In genomic region chr15:79723439-79723838, GRCm38 (mm10) we compare ENCODE assay signal across 9 mouse cellular contexts. TPM values are rescaled to one million over a fixed set of nuclear protein-coding genes. Genes with fewer than 3 reads are reported as not detected.
A peak's percentile ranks its signal among the peaks of the same experiment; 100 is the strongest.
DNase-seq lines count a peak whose midpoint lies in the region; ATAC-seq and TF ChIP-seq lines count a peak whose summit lies in the region.
"Had no signal": no experiment of that assay in that cellular context is flagged by ENCODE, and none has a peak within 500 bp of the region (broad histone marks: within the 10 kb centered on the region; RNA-seq: fewer than 3 reads in every experiment).

No protein-coding gene starts in this region.

- no peak overlapping the region for H3K9ac ChIP-seq in liver, postnatal 0 days (replicated peaks)
- H3K9ac ChIP-seq: heart, embryonic 13.5 days had no signal

- POLR2A ChIA-PET in Patski (lab: Charles Lee) = interaction anchor here (0.6 kb wide), 1 partner anchor 336 kb away, joined by 3 read pairs; no protein-coding TSS in a partner anchor

- H3K27ac ChIP-seq in liver, postnatal 0 days (ENCODE audit: low read depth) = 0 out of 2 replicates have a peak overlapping the region, but pooled peaks have one; percentile 16
- H3K27ac ChIP-seq: heart, embryonic 13.5 days; neural tube, embryonic 12.5 days had no signal

- DNase-seq in layer of hippocampus, adult 11-12 months (ENCODE audit: low spot score) = peak; percentile 60
- DNase-seq in layer of hippocampus, postnatal 36 days = no peak
- no peak for DNase-seq in Patski (ENCODE audit: low read depth, low spot score)
- DNase-seq in gastrocnemius, adult 8-10 months (ENCODE audit: low spot score in 2 of 2) = peak; percentile 54 to 63
- DNase-seq in liver, postnatal 0 days = peak; percentile 60
- peak; percentile 29 for DNase-seq in right cerebral cortex, postnatal 25 days

- H3K4me2 ChIP-seq in liver, postnatal 0 days (ENCODE audit: low read depth, low read length) = no peak overlapping the region
- H3K4me2 ChIP-seq: heart, embryonic 13.5 days; neural tube, embryonic 12.5 days had no signal

- no peak overlapping the region for H3K4me3 ChIP-seq in liver, postnatal 0 days (ENCODE audit: low read depth, low read length)
- H3K4me3 ChIP-seq: heart, embryonic 13.5 days; neural tube, embryonic 12.5 days had no signal

- 42% methylated on average over 1 of the region's 1 CpGs for WGBS in liver, postnatal 0 days (ENCODE audit: insufficient replicate concordance)

- no peak for TF ChIP-seq CTCF in Patski (IDR thresholded peaks at IDR 0.05)
- peak; percentile 78 for TF ChIP-seq CTCF in liver, postnatal 0 days (IDR thresholded peaks at IDR 0.05; ENCODE audit: low read depth)

- peak; percentile 89 for ATAC-seq in CD4-positive, CD25-positive, alpha-beta regulatory T cell, adult 4 months
- peak; percentile 27 for ATAC-seq in Patski
- peak; percentile 64 for ATAC-seq in liver, postnatal 0 days

- in situ Hi-C loops in Patski (cut with MboI; ENCODE audit: low pct_unique_long_range_greater_than_20kb) = no loop called here

- no peak for TF ChIP-seq EP300 in liver, postnatal 0 days (IDR thresholded peaks at IDR 0.05; ENCODE audit: low read depth)

- no peaks in the 10 kb centered on the region for H3K4me1 ChIP-seq in liver, postnatal 0 days (ENCODE audit: insufficient read depth)
- H3K4me1 ChIP-seq: heart, embryonic 13.5 days; neural tube, embryonic 12.5 days had no signal

- no peaks in the 10 kb centered on the region for H3K27me3 ChIP-seq in Patski
- no peaks in the 10 kb centered on the region for H3K27me3 ChIP-seq in liver, postnatal 0 days (ENCODE audit: insufficient read depth, low read length)
- H3K27me3 ChIP-seq: heart, embryonic 13.5 days; neural tube, embryonic 12.5 days had no signal

- CTCF ChIA-PET in Patski (lab: Charles Lee) = interaction anchor here (0.6 to 1.8 kb wide), 3 partner anchors 12 to 87 kb away, joined by 3 to 8 read pairs (median 4); no protein-coding TSS in a partner anchor

- H3K9me3 ChIP-seq in liver, postnatal 0 days (ENCODE audit: low read length) = no peaks in the 10 kb centered on the region
- H3K9me3 ChIP-seq: heart, embryonic 13.5 days; neural tube, embryonic 12.5 days had no signal

- peaks cover 72% of the 10 kb centered on the region for H3K36me3 ChIP-seq in liver, postnatal 0 days (replicated peaks; ENCODE audit: insufficient read depth, low read length)

RNA-seq across cellular contexts. Expression of gene Sun2, which starts 18.9 kb away (rescaled TPM):
- total RNA-seq in layer of hippocampus, postnatal 36 days (2021) = 10 to 100 TPM; 25.3 to 31.9 TPM
- 10 to 100 TPM; 12.8 to 20.2 TPM for polyA plus RNA-seq in CD4-positive, CD25-positive, alpha-beta regulatory T cell, adult 4 months (2017; shearing (Covaris generic))
- 69.6 TPM for polyA plus RNA-seq in Patski (2021)
- total RNA-seq in gastrocnemius, adult 8-10 months (2022) = 10 to 100 TPM; 76.6 to 84.7 (median 80.3) TPM
- polyA plus RNA-seq in liver, postnatal 0 days (2015; fragmentation: Nextera tagmentation; extraction: Ambion mirVana) = 3.3 and 4.2 TPM in 2 replicates

RNA-seq across cellular contexts. Expression of gene Gtpbp1, which starts 32.8 kb away (rescaled TPM):
- total RNA-seq in layer of hippocampus, postnatal 36 days (2021) = 10 to 100 TPM; 48.6 to 51.6 TPM
- 10 to 100 TPM; 21.0 to 21.6 TPM for polyA plus RNA-seq in CD4-positive, CD25-positive, alpha-beta regulatory T cell, adult 4 months (2017; shearing (Covaris generic))
- polyA plus RNA-seq in Patski (2021) = 33.4 TPM
- 10 to 100 TPM; 21.8 to 29.7 (median 24.0) TPM for total RNA-seq in gastrocnemius, adult 8-10 months (2022)
- 14.8 and 16.8 TPM in 2 replicates for polyA plus RNA-seq in liver, postnatal 0 days (2015; fragmentation: Nextera tagmentation; extraction: Ambion mirVana)

RNA-seq across cellular contexts. Expression of gene Josd1, which starts 35.7 kb away (rescaled TPM):
- total RNA-seq in layer of hippocampus, postnatal 36 days (2021) = 10 to 100 TPM; 48.4 to 50.1 TPM
- 1 to 10 TPM; 4.2 to 6.8 TPM for polyA plus RNA-seq in CD4-positive, CD25-positive, alpha-beta regulatory T cell, adult 4 months (2017; shearing (Covaris generic))
- polyA plus RNA-seq in Patski (2021) = 43.4 TPM
- 10 to 100 TPM; 10.2 to 18.0 (median 13.5) TPM for total RNA-seq in gastrocnemius, adult 8-10 months (2022)
- 13.3 and 13.9 TPM in 2 replicates for polyA plus RNA-seq in liver, postnatal 0 days (2015; fragmentation: Nextera tagmentation; extraction: Ambion mirVana)

RNA-seq across cellular contexts. Expression of gene Tomm22, which starts 52.8 kb away (rescaled TPM):
- 100 to 1,000 TPM; 101 to 108 TPM for total RNA-seq in layer of hippocampus, postnatal 36 days (2021)
- polyA plus RNA-seq in CD4-positive, CD25-positive, alpha-beta regulatory T cell, adult 4 months (2017; shearing (Covaris generic)) = 100 to 1,000 TPM; 183 to 185 TPM
- polyA plus RNA-seq in Patski (2021) = 201 TPM
- total RNA-seq in gastrocnemius, adult 8-10 months (2022) = 10 to 100 TPM; 56.0 to 62.6 (median 58.7) TPM
- polyA plus RNA-seq in liver, postnatal 0 days (2015; fragmentation: Nextera tagmentation; extraction: Ambion mirVana) = 123 and 126 TPM in 2 replicates

RNA-seq across cellular contexts. Expression of gene Dnal4, which starts 54.2 kb away (rescaled TPM):
- total RNA-seq in layer of hippocampus, postnatal 36 days (2021) = 10 to 100 TPM; 52.4 to 53.3 TPM
- 10 to 100 TPM in 1 of 2 experiments, 1 to 10 TPM in 1; 6.9 to 10.4 TPM for polyA plus RNA-seq in CD4-positive, CD25-positive, alpha-beta regulatory T cell, adult 4 months (2017; shearing (Covaris generic))
- 76.8 TPM for polyA plus RNA-seq in Patski (2021)
- 1 to 10 TPM; 4.8 to 6.5 (median 5.2) TPM for total RNA-seq in gastrocnemius, adult 8-10 months (2022)
- 9.7 and 10.2 TPM in 2 replicates for polyA plus RNA-seq in liver, postnatal 0 days (2015; fragmentation: Nextera tagmentation; extraction: Ambion mirVana)

Comparison
In these comparisons a context has a peak if more than half of its experiments do, and no peak if none do; other contexts are left out.
1. DNase-seq: peak in layer of hippocampus, adult 11-12 months (single experiment), gastrocnemius, adult 8-10 months (2 of 2), liver, postnatal 0 days (single experiment) and right cerebral cortex, postnatal 25 days (single experiment); none in layer of hippocampus, postnatal 36 days (0 of 2) and Patski (single experiment).
2. ATAC-seq: peak in every context shown above with its lines; median percentile 89 in CD4-positive, CD25-positive, alpha-beta regulatory T cell, adult 4 months; 64 in liver, postnatal 0 days; 27 in Patski.